Mouse (Mus musculus) CD8-positive naive resting alpha-beta T cell, adult 57 days (primary cell): ENCODE data around the gene Vmn1r84. TPM values are rescaled to one million over a fixed set of nuclear protein-coding genes. Genes with fewer than 3 reads are reported as not detected.

Source experiments
- total RNA-seq: library from RNA; stranded (reverse); gene quantifications from one replicate; pipeline ENCODE4 v1.2.4, GENCODE M21; 2023

Gene Vmn1r84
- total RNA-seq, result not detected

GRCm38 (mm10) chr7:12369173-12369572, at the start of gene Vmn1r84:
Vmn1r84 (minus strand) TSS chr7:12369273.

DNA sequence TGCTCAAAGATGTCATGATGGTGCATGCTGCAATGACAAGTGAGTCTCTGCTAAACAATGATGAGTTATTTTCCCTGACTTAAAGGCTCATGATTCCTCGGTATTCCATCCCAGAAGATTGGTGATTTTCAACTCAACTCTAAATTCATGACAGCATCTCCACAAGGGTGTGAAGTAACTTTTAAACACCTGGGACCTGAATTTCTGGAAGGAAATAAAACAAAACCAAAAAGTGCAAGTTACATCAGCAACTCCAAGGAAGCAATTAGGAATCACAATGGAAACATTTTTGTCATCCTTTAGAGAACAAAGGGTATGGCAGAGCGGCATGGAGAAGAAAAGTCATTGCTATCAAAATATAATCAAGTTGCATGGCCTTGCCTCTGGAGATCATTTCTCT, 39.7 kb downstream of the Vmn1r84 start, which contains the start of gene Vmn1r83:
Gene Vmn1r83 (minus strand): TSS at position 101 of the 400 bp plus-strand sequence.

Other genes starting within 250 kb of the Vmn1r84 start
- gene Vmn1r78, start 219.0 kb downstream of the Vmn1r84 start, total RNA-seq, result not detected
- gene Vmn1r79, start 198.0 kb downstream of the Vmn1r84 start, total RNA-seq, result not detected
- gene Vmn1r80, start 180.0 kb downstream of the Vmn1r84 start, total RNA-seq, result not detected
- gene Vmn1r81, start 101.0 kb downstream of the Vmn1r84 start, total RNA-seq, result 0.06 TPM
- gene Vmn1r82, start 68.8 kb downstream of the Vmn1r84 start, total RNA-seq, result not detected
- gene Vmn1r83, start 39.8 kb downstream of the Vmn1r84 start, total RNA-seq, result not detected
- gene Zfp551, start 53.5 kb upstream of the Vmn1r84 start, total RNA-seq, result 4.7 TPM
- 6.4 TPM for gene Zfp606, start 109.0 kb upstream of the Vmn1r84 start, total RNA-seq
- gene 2900092C05Rik, start 143.2 kb upstream of the Vmn1r84 start, total RNA-seq, result not detected
- gene Vmn2r53, start 239.5 kb upstream of the Vmn1r84 start, total RNA-seq, result 0.06 TPM